Mouse (Mus musculus): ENCODE measurements around the gene Ciao2b.
A peak's percentile ranks its signal among the peaks of the same experiment; 100 is the strongest.
"Not testable (repeated sequence)": the region's sequence is repeated elsewhere in the genome, so short reads cannot be mapped to it uniquely, and the experiment has no call there.

The Ciao2b gene

DNA sequence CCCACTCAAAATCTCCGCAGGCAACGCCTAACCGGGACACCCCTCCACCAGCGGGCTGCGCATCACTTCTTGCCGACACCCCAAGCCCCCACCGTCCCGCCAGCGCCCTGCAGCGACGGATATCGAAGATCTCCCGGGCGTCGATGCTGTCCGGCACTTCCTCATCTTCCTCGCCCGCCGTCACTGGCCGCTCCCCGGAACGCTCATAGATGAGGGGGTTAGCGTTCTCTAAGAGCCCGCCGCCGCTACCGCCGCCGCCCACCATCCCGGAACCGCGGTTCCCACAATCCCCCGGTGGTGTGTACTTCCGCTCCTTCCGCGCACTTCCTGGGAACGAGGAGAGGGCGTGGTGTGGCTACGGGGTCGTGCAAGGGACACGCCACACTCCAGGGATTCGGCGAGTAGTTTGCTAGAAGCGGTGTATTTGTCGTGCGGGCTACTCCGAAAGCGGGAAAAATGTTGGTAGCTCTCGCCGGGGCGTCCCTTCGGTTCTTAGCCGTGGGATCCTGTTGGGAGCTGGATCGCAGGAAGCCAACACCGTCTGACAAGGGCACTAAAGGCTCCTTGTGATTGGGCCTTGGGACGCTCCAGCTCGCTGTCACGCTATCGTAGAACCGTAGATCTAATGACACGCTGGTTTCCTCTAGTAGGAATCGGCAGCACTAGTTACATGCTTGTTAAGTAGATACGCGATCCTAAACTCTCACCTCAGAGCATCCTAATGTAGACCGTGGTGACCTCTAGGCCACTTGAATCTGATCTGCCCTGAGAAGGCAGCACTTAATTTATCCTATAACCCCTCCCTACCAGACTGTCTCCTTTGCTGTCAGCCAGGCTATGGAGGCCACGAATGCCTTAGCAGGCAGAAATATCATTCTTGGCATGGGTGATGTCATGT is at the start of gene Ciao2b:
Gene Ciao2b (minus strand): TSS at position 540 of the 898 bp plus-strand sequence.
- DNase-seq (ENCODE audit: low read depth) = peak; percentile 90

DNA sequence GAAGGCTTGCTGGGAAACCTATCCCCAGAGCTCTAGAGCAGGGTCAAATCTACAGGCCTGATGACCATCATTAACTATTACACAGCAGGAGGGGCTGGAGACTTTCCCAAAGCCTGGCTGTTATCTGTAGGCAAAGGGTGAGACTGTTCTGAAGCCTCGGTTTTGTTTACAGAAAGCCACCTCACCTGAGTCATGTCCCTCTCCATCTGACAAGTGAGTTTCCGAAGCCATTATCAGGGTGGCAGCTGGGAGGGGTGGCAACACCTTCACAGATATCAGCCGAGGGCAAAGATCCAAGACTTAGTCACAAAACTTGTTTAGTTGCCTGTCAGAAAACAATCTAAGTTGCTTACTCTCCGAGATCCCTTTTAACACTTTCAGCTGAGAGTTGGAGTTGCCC is 46.7 kb upstream of the Ciao2b start:
- no peak for DNase-seq (ENCODE audit: low read depth)

GRCm38 (mm10) chr8:104655614-104656013 is 13.8 kb upstream of the Ciao2b start:
- DNase-seq (ENCODE audit: low read depth) = no peak

DNA sequence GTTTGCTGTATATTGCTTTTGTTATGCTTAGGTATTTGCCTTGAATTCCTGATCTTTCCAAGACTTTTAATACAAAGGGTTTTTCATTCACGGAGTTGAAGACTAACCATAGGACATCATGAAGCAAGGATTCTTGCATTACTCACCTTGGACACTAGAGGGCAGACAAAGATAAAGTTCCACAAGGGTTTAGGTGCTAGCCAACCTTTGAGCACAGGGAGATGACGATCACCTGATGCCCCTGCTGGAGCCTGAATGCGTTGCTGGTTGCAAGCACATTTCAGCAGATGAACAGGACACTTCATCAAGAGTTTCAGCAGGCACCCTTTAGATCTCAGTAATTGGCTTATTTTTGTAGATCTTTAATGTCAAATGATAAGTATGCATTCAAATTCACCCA is 13.2 kb upstream of the Ciao2b start:
- DNase-seq (ENCODE audit: low read depth) = peak; percentile 93

DNA sequence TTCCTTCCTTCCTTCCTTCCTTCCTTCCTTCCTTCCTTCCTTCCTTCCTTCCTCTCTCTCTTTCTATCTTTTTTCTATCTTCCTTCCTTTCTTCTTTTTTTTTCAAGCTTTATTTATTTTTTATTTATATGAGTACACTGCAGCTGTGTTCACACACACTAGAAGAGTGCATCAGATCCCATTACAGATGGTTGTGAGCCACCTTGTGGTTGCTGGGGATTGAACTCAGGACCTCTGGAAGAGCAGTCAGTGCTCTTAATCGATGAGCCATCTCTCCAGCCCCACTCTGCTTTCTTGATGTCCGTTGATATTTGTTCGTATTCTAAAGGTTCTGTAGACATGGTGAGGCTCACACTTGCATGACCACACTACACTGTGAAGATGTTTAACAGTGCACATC is 2.4 kb upstream of the Ciao2b start:
- DNase-seq (ENCODE audit: low read depth) = not testable (repeated sequence)

DNA sequence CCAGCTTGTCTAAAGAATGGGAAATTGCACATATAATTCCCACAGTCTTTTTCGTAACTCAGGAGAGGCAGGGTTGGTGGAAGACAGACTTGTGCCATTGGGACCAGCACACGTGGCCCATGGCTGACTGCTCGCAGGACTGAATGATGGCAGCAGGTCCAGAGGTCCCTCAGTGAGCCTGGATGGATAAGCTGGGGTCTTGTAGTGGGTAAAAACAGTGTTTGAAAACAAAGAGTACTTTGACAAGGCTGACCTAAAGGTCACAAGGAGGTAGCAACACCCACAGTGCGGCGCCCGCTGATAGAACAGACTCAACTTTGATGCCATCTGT is 524 bp upstream of the Ciao2b start:
- DNase-seq (ENCODE audit: low read depth) = no peak

- no peak for DNase-seq (ENCODE audit: low read depth)
Measured at GRCm38 (mm10) chr8:104640831-104641370, 864 bp downstream of the Ciao2b start.

GRCm38 (mm10) chr8:104640241-104640640 is 1.5 kb downstream of the Ciao2b start:
- DNase-seq (ENCODE audit: low read depth) = no peak

DNA sequence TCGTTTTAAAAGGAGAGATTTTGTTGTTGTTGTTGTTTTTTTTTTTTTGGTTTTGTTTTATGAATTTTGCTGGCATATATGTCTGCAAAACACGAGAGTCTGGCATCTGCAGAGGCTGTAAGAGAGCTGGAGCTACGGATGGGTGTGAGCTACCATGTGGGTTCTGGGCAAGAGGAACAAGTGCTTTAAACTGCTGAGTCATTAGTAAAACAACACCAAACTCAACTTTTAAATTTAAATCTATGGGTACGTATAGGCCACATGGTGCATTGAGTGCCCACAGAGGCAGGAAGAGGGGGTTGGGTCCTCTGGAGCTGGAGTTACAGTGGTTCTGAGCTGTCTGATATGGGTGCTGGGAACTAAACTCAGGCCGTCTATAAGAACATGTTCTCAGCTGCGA is 3.8 kb downstream of the Ciao2b start:
- DNase-seq (ENCODE audit: low read depth) = no peak

- DNase-seq (ENCODE audit: low read depth) = no peak
Measured at GRCm38 (mm10) chr8:104635004-104635710, 6.6 kb downstream of the Ciao2b start.

GRCm38 (mm10) chr8:104633156-104633744 is 8.5 kb downstream of the Ciao2b start:
- peak; percentile 38 for DNase-seq (ENCODE audit: low read depth)

- no peak for DNase-seq (ENCODE audit: low read depth)
Measured at GRCm38 (mm10) chr8:104632486-104632885, 9.3 kb downstream of the Ciao2b start.

- peak; percentile 28 for DNase-seq (ENCODE audit: low read depth)
Measured at GRCm38 (mm10) chr8:104631975-104632374, 9.8 kb downstream of the Ciao2b start.

DNA sequence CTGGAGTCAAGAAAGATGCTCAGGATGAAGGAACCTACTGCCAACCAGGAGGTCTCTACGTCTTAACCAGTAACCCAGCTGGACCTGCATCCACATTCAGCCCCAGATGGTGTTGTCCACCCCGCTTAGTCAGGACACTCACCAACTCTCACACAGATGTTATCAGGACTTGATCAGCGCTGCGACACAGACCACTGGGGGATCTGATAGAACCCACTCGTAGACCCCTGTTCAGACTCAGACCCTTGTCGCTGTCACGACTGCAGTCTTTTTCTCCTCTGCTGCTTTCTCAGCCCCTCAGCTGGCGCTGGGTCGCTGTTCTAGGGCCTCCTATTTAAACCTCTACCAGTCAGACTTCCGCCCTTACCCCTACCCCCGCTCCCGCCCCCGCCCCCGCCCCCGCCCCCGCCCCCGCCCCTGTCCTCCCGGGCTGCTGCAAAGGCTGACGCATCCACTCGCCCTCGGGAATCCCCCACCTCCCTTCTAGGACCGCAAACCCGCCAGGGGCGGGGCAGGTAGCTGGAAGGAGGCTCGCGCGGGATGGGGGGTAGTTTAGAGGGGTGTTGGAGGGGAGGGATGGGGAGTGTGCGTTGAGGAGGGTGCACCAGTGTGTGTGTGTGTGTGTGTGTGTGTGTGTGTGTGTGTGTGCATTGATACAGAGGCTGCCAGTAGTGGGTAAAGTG is 10.6 kb downstream of the Ciao2b start, which contains the start of gene Rrad:
Gene Rrad (minus strand): TSS at position 347 of the 683 bp plus-strand sequence.
- peak; percentile 83 for DNase-seq (ENCODE audit: low read depth)

GRCm38 (mm10) chr8:104630574-104630973 is 11.2 kb downstream of the Ciao2b start:
- DNase-seq (ENCODE audit: low read depth) = no peak

GRCm38 (mm10) chr8:104630111-104630479 is 11.7 kb downstream of the Ciao2b start:
- no peak for DNase-seq (ENCODE audit: low read depth)

DNA sequence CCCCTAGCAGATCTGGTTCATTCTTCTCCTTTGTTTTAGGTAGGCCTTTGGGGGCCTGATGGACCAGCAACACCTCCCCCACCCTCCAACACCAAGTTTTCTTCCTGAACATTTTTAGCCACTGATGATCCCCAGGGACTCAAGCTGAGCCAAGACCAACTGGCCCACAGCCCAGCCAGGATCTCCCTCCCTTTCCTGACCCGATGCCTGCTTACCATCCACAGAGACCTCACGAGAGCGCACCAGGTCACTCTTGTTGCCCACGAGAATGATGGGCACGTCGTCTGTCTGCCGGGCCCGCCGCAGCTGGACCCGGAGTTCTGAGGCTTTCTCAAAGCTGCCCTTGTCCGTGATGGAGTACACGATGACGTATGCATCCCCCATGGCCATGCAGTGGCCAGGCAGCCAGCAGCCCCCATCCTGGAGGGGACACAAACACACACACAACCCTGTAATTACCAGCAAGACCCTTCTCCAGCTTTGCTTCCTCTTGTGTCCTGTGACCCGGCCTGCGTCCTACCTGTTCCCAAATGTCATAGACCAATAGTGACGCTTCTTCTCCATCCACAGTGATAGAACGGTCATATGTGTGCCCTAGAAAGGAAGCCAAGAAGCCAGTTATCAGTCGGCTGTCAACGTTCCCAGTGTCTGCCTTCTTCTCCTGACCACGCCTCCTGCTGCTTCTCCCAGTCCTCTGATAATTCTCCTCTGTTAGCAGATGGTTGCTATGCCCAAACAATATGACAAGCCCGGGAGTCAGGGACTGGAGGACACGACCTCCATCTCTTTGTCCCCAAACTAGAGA is 12.3 kb downstream of the Ciao2b start:
- peak; percentile 72 for DNase-seq (ENCODE audit: low read depth)

DNA sequence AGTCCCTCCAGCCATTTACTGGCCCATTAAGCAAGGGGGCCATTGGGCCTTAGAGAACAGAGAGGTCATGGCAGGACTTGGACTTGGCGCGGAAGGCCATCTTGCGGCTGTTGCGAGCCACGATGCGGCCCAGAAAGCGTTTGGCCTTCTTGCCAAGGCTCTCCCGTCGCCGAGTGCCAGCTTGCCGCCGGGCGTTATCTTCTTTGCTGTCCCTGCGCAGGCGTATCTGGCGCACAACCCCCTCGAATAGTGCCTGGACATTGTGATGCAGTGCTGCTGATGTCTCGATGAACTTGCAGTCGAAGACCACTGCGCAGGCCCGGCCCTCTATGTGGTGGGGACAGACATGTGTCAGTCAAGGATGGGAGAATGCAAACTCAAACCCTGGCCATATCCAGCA is 13.4 kb downstream of the Ciao2b start:
- DNase-seq (ENCODE audit: low read depth) = no peak

DNA sequence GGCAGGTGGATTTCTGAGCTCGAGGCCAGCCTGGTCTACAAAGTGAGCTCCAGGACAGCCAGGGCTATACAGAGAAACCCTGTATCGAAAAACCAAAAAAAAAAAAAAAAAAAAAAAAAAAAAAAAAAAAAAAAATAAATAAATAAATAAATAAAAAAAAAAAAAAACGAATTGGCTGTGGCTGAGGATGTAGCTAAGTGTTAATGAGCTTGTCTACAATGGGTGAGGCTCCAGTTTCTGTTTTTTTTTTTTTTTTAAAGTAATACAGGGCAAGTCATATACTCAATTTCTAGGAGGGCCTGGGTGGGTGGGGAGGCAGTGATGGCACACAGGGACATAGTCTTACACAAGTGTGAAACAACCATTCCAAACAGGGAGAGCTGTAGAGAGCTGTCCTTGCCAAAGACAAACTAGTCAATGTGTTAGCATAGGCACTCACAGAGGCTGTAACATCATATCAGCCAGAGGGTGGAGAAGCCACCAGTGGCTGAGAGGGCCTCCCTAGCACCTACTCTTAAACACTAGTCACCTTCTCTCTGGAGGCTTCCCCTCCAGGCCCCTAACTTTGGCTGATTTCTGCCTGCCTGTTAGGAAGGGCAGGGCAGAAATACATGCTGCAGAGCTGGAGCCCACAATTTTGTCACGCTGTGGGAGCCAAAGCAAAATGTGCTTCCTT is 14.6 kb downstream of the Ciao2b start:
- DNase-seq (ENCODE audit: low read depth) = no peak

DNA sequence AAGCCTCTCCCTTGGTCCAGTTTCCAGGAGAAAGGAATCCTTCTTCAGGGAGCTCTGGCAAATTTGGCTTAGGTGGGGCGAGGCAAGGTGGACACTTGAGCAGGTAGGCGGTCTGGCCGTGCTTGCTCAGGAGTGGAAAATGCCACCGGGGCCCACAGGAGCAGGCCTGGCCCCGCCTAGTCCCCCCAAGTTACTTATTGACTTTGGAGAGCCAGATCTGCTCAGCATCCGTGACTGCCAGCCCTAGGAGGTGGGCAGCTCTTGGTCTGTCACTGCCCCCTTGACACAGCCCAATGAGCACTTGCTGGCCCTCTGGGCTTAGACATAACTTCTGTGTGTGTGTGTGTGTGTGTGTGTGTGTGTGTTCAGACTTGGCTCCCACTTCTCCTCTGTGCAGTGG is 17.6 kb downstream of the Ciao2b start, which contains the start of gene Cdh16:
Gene Cdh16 (minus strand): TSS at position 236 of the 400 bp plus-strand sequence.
- no peak for DNase-seq (ENCODE audit: low read depth)

DNA sequence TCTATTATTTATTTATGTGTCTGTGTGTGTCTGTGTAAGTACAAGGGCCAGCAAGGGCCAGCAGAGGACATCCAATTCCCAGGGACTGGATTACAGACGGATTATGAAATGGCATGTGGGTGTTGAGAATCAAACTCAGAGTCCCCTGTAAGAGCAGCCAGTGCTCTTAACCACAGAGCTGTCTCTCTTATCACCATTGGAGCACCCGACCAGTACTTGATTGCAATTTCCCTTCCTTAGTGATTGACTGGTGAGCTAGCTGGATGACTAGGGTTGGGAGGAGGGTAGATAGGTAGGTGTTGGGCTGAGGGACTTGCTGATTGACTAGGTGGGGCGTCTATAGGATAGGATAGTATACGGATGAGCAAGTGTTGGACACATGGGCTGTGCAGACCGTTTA is 21.0 kb downstream of the Ciao2b start:
- DNase-seq (ENCODE audit: low read depth) = no peak

Measured in NIH3T3 (cell line).